Mouse (Mus musculus) layer of hippocampus, adult 18-20 months (tissue): ENCODE results near the gene Nek4. TPM values are rescaled to one million over a fixed set of nuclear protein-coding genes. Genes with fewer than 3 reads are reported as not detected.
A peak's percentile ranks its signal among the peaks of the same experiment; 100 is the strongest.

Experiments
- DNase-seq, 2 experiments: peaks; one replicate each; pipeline ENCODE4 v3.0.0; 2022; ENCODE audit warnings: low spot score in 2 of 2
- long read RNA-seq: library from polyadenylated mRNA; stranded (forward); transcript quantifications from one replicate; pipeline ENCODE4 v2.0.0, GENCODE M21; 2021
- total RNA-seq, 2 experiments: library from RNA; stranded (reverse); gene quantifications; 2 replicates each; pipeline ENCODE4 v1.2.3; 2021

Gene Nek4
- total RNA-seq: 10 to 100 TPM; 18.2 to 20.4 TPM
- long read RNA-seq, full-length matches to known transcripts: 17 of 23 reads
- long read RNA-seq, partial matches to known transcripts: 2 of 23 reads
- long read RNA-seq, other reads (novel, unspliced or antisense): 4 of 23 reads

GRCm38 (mm10) chr14:30951154-30951825 is at the start of gene Nek4:
Gene Nek4, plus strand, starts transcription at chr14:30951377.
- DNase-seq: peak; percentile 97 to 99

GRCm38 (mm10) chr14:30902628-30903027 is 48.5 kb upstream of the Nek4 start:
- no peak for DNase-seq

GRCm38 (mm10) chr14:30903036-30903435 is 48.1 kb upstream of the Nek4 start:
- no peak for DNase-seq

- no peak for DNase-seq
Measured at GRCm38 (mm10) chr14:30904307-30904706, 46.9 kb upstream of the Nek4 start.

GRCm38 (mm10) chr14:30906001-30906400 is 45.2 kb upstream of the Nek4 start:
- no peak for DNase-seq

- peak; percentile 29 to 53 for DNase-seq
Measured at GRCm38 (mm10) chr14:30907814-30908265, 43.3 kb upstream of the Nek4 start.

GRCm38 (mm10) chr14:30911141-30911540 is 40.0 kb upstream of the Nek4 start:
- no peak for DNase-seq

GRCm38 (mm10) chr14:30912641-30913040 is 38.5 kb upstream of the Nek4 start:
- DNase-seq: no peak

GRCm38 (mm10) chr14:30913404-30913803 is 37.8 kb upstream of the Nek4 start:
- no peak for DNase-seq

GRCm38 (mm10) chr14:30916516-30916915 is 34.7 kb upstream of the Nek4 start:
- DNase-seq: peak in 1 of 2 experiments; percentile 18

- peak; percentile 21 to 65 for DNase-seq
Measured at GRCm38 (mm10) chr14:30922053-30922670, 29.0 kb upstream of the Nek4 start.

GRCm38 (mm10) chr14:30923375-30924105 is 27.6 kb upstream of the Nek4 start, which contains the start of gene Itih3:
Gene Itih3, minus strand, starts transcription at chr14:30923760.
- peak in 1 of 2 experiments; percentile 34 for DNase-seq

GRCm38 (mm10) chr14:30925492-30925891 is 25.7 kb upstream of the Nek4 start:
- DNase-seq: no peak

- no peak for DNase-seq
Measured at GRCm38 (mm10) chr14:30930386-30930785, 20.8 kb upstream of the Nek4 start.

GRCm38 (mm10) chr14:30933351-30933750 is 17.8 kb upstream of the Nek4 start:
- no peak for DNase-seq

- no peak for DNase-seq
Measured at GRCm38 (mm10) chr14:30942254-30942653, 8.9 kb upstream of the Nek4 start.

- no peak for DNase-seq
Measured at GRCm38 (mm10) chr14:30943038-30943437, 8.1 kb upstream of the Nek4 start, which contains the start of gene Itih1. Gene Itih1, minus strand, starts transcription at chr14:30943289.

GRCm38 (mm10) chr14:30943860-30944674 is 7.1 kb upstream of the Nek4 start:
- peak; percentile 9 to 81 for DNase-seq

- DNase-seq: no peak
Measured at GRCm38 (mm10) chr14:30944745-30945144, 6.4 kb upstream of the Nek4 start.

- no peak for DNase-seq
Measured at GRCm38 (mm10) chr14:30949986-30950385, 1.2 kb upstream of the Nek4 start.

- DNase-seq: no peak
Measured at GRCm38 (mm10) chr14:30958517-30958916, 7.3 kb downstream of the Nek4 start.
